Mouse (Mus musculus): ENCODE measurements around the gene Ccdc173.

GRCm38 (mm10) chr2:69803756-69804155, 14.4 kb upstream of the Ccdc173 start:
- TF ChIP-seq CTCF (conservative IDR thresholded peaks at IDR 0.05; ENCODE audit: low read length) (no peak), NANOG (IDR thresholded peaks at IDR 0.05; ENCODE audit: borderline replicate concordance, low read length) (no peak), POU5F1 (IDR thresholded peaks at IDR 0.05; ENCODE audit: borderline replicate concordance, low read length) (no peak)

All from E14TG2a.4 (cell line).